Mouse (Mus musculus) limb, embryonic 12.5 days (tissue): ENCODE results near the gene Nrxn1. TPM values are rescaled to one million over a fixed set of nuclear protein-coding genes. Genes with fewer than 3 reads are reported as not detected.

Source experiments
- ATAC-seq: fragments of 200-750 bp; cut with Nextera tagmentation; 2 replicates; pipeline ENCODE4 v1.8.0; 2017; ENCODE audit warnings: low read depth, moderate TSS enrichment; ENCODE audit not compliant: insufficient number of reproducible peaks, insufficient read depth, low FRiP score, low TSS enrichment
- H3K27ac ChIP-seq: fragments of 300-500 bp; sonication (generic); 2 replicates; pipeline ENCODE4 v1.5.1; 2016; ENCODE audit warnings: mild to moderate bottlenecking, moderate library complexity
- H3K27me3 ChIP-seq: fragments of 300-500 bp; sonication (generic); 2 replicates; pipeline ENCODE4 v1.6.1; 2016; ENCODE audit warnings: mild to moderate bottlenecking, moderate library complexity
- H3K36me3 ChIP-seq: fragments of 300-500 bp; sonication (generic); 2 replicates; pipeline ENCODE4 v1.6.1; 2016; ENCODE audit warnings: mild to moderate bottlenecking, moderate library complexity
- H3K4me1 ChIP-seq: fragments of 300-500 bp; sonication (generic); replicated peaks from 2 replicates; pipeline ENCODE4 v1.6.1; 2016
- H3K4me2 ChIP-seq: fragments of 300-500 bp; sonication (generic); 2 replicates; pipeline ENCODE4 v1.6.1; 2016; ENCODE audit warnings: mild to moderate bottlenecking, moderate library complexity
- H3K4me3 ChIP-seq: fragments of 300-500 bp; sonication (generic); replicated peaks from 2 replicates; pipeline ENCODE4 v1.5.1; 2016; ENCODE audit warnings: mild to moderate bottlenecking
- H3K9ac ChIP-seq: fragments of 300-500 bp; sonication (generic); replicated peaks from 2 replicates; pipeline ENCODE4 v1.6.1; 2016; ENCODE audit warnings: mild to moderate bottlenecking, moderate library complexity
- H3K9me3 ChIP-seq: fragments of 300-500 bp; sonication (generic); 2 replicates; pipeline ENCODE4 v1.6.1; 2016; ENCODE audit warnings: mild to moderate bottlenecking, moderate library complexity
- WGBS: fragments of 180-500 bp; shearing (Covaris S2); methylation state at CpG from one replicate; pipeline ENCODE4 v1.1.7; 2016; 5-methylcytosine and 5-hydroxymethylcytosine counted together
- microRNA-seq: library from miRNA; unstranded; fragments of <30 nt; microRNA quantifications from one replicate; pipeline ENCODE4, GENCODE M21; 2017
- polyA plus RNA-seq: library from polyadenylated mRNA; unstranded; fragments of >200 nt; fragmentation: Nextera tagmentation; extraction: Ambion mirVana; gene quantifications from 2 replicates; pipeline ENCODE4 v1.2.1, GENCODE M21; 2016

Gene Nrxn1
- polyA plus RNA-seq, 1 experiment from 2014 or later = 8.7 TPM

DNA sequence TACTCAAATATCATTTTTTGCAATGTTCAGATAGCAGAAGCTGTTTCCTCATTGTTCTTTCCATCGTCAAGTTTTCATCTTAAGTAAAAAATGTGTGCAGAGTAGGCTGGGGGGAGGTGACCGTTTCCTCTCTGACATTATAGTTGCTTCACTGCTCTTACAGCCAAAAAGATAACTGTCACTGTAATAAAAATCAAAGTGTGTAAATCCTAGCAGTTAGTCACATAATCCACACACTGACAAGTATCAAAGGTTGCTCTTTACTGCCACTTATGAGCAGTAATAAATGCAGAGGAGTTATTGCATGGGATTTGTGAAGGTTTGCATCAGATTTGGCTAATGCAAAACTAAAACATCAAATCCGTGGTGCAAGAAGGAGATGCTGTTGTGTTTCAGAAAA lies 1032.7 kb downstream of the Nrxn1 start:
- no peak overlapping the region for H3K4me2 ChIP-seq
- H3K4me1 ChIP-seq = 0 out of 2 replicates have a peak, but pooled peaks cover 4% of the 10 kb centered on the region
- no peaks in the 10 kb centered on the region for H3K9me3 ChIP-seq
- no peak for ATAC-seq
- 29% methylated on average over 3 of the region's 3 CpGs for WGBS
- H3K36me3 ChIP-seq = no peaks in the 10 kb centered on the region
- H3K27me3 ChIP-seq = no peaks in the 10 kb centered on the region
- H3K4me3 ChIP-seq = no peak overlapping the region
- no peak overlapping the region for H3K27ac ChIP-seq
- no peak overlapping the region for H3K9ac ChIP-seq

DNA sequence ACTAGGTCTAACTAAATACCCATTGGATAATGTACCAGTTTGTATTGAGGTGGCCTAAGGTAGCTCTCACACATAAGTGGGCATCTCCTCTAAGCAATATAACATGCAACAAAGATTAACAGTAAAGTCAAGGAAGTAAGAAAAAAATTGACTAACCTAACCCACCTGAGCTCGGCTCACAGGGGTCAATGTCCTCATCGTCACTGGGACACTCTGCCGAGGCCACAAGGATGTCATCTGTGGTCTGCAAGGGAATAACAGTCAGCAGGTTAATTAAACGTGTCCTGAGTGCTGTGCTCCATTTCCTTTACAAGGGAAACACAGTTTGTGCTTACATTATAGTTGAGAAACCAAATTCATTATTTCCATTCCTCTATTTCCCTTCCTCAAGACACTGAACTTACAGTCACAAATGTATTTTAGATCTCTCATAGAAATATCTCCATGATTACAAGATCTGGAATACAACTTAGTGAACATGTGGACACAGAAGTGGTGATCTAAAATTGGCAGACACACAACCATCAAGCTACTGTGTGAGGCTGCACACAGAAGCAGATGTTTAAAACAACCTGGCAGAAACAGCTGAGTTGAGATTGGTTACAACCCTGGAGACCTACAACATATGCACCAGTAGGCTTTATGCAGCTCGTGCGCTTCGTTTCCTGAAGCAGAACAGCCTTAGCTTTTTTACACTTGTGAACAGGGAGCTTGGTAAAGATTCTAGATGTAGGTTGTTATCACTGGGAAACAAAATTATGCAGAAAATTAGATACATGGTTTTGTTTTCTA lies 1033.4 kb downstream of the Nrxn1 start:
- no peak for ATAC-seq
- no peak overlapping the region for H3K4me2 ChIP-seq
- no peaks in the 10 kb centered on the region for H3K27me3 ChIP-seq
- H3K4me3 ChIP-seq = no peak overlapping the region
- no peaks in the 10 kb centered on the region for H3K36me3 ChIP-seq
- H3K9me3 ChIP-seq = no peaks in the 10 kb centered on the region
- no peak overlapping the region for H3K9ac ChIP-seq
- 0 out of 2 replicates have a peak, but pooled peaks cover 4% of the 10 kb centered on the region for H3K4me1 ChIP-seq
- H3K27ac ChIP-seq = no peak overlapping the region
- 51% methylated on average over 7 of the region's 7 CpGs for WGBS

DNA sequence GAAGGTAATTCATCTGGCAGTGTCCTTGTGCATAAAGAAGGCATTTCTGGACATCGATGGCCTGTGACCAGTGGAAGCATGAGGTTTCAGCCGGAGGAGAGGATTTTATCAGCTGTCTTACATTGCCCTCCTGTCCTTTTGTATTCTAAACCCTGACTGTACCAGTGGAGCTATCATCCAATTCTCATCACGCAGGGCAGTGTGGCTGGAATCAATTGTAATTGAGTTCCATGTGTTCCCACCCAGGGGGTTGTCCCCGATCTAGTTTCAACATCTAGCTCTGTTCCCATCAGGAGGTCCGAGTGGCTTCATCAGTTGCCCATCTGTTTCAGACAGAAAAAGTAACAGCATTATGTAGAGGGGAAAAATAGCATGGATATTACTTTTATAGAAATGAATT lies 1038.6 kb downstream of the Nrxn1 start:
- Histone ChIP-seq H3K9ac (no peak overlapping the region), H3K27ac (no peak overlapping the region), H3K4me2 (no peak overlapping the region), H3K36me3 (no peaks in the 10 kb centered on the region), H3K27me3 (no peaks in the 10 kb centered on the region), H3K4me3 (no peak overlapping the region), H3K9me3 (no peaks in the 10 kb centered on the region), H3K4me1 (no peaks in the 10 kb centered on the region)
- 53% methylated on average over 5 of the region's 5 CpGs for WGBS
- ATAC-seq = no peak

DNA sequence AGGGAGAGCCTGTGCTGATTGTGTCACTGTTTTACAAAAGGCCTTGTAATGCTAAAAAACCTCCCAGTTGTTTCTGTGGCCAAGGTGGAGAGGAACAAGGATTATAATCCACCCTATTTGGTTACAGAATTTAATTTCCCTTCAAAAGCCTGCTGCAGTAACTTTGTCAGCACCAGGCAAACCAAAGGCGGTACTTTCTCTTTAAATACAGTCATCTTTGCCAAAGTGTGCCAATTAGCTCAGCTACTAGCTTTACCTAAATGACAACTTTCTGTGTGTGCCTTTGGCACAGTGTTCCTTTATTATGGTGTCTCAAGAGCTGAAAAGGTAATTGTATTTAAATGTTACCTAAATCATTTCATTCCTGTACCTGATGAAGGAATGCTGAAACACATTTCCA lies 1053.6 kb downstream of the Nrxn1 start:
- H3K4me2 ChIP-seq = no peak overlapping the region
- H3K4me1 ChIP-seq = no peaks in the 10 kb centered on the region
- no peaks in the 10 kb centered on the region for H3K9me3 ChIP-seq
- H3K27ac ChIP-seq = no peak overlapping the region
- 49% methylated on average over 1 of the region's 1 CpGs for WGBS
- no peak overlapping the region for H3K4me3 ChIP-seq
- H3K9ac ChIP-seq = no peak overlapping the region
- no peaks in the 10 kb centered on the region for H3K27me3 ChIP-seq
- H3K36me3 ChIP-seq = no peaks in the 10 kb centered on the region
- no peak for ATAC-seq

DNA sequence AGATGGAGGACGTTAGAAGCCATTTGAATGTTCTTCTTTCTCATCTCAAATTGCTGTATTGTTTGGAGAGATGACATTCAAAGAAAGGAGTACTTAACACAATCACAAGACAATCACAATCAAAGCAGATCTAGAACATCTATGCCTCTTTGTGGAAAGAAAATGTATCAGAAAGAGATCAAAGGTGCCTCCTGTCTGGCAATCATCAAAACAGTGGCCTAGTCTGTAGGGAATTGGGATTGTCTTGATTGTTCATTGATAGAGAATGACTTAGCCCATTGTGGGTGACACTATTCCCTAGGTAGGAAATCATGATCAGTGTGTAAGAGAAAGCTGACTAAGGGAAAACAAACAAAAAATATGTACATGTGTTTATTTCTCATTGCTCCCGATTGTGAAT lies 1060.5 kb downstream of the Nrxn1 start:
- WGBS = 65% methylated on average over 2 of the region's 2 CpGs
- Histone ChIP-seq H3K27ac (no peak overlapping the region), H3K9me3 (no peaks in the 10 kb centered on the region), H3K36me3 (no peaks in the 10 kb centered on the region), H3K4me3 (no peak overlapping the region), H3K27me3 (no peaks in the 10 kb centered on the region), H3K9ac (no peak overlapping the region), H3K4me1 (no peaks in the 10 kb centered on the region), H3K4me2 (no peak overlapping the region)
- ATAC-seq = no peak

DNA sequence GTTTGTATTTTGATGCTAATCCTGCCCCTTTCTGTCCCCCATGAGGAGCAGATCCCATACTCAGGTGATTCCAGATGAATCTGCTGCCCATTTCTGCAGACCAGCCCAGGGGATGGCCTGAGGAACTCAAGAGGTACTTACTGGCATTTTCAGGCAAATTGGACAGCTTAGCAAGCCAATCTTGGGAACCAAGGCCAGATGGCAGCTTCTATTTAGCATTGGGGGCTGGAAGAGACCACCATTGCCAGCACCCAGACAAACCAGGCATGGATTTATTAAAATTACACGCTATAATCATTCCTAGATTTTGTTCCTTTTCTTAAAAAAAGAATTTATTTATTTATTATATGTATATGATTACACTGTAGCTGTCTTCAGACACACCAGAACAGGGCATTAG lies 1076.2 kb downstream of the Nrxn1 start:
- no peaks in the 10 kb centered on the region for H3K4me1 ChIP-seq
- H3K36me3 ChIP-seq = no peaks in the 10 kb centered on the region
- 70% methylated on average over 1 of the region's 1 CpGs for WGBS
- H3K4me2 ChIP-seq = no peak overlapping the region
- no peak overlapping the region for H3K4me3 ChIP-seq
- ATAC-seq = no peak
- peaks cover 4% of the 10 kb centered on the region; the same call in 1 of the 2 replicates for H3K9me3 ChIP-seq
- H3K9ac ChIP-seq = no peak overlapping the region
- H3K27me3 ChIP-seq = no peaks in the 10 kb centered on the region
- H3K27ac ChIP-seq = no peak overlapping the region

DNA sequence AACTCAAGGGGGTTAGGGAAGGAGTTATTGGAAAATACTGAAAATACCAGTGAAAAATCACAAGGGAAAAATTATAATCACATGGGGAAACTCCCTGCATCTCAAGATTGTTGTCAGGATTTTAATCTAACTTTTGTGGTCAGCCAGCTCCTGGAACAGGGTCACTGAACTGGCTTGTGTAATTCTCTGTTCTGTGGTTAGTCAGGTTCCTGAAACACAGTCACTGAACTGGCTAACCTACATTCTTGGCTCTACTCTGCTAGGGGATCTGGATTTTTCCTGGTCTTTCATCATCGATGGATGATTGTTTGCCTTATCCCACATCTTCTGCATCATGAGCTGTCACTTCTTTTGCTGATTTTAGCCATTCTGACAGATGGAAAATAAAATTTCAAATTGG lies 1081.1 kb downstream of the Nrxn1 start:
- no peak overlapping the region for H3K4me2 ChIP-seq
- no peak overlapping the region for H3K9ac ChIP-seq
- H3K4me1 ChIP-seq = no peaks in the 10 kb centered on the region
- H3K27me3 ChIP-seq = no peaks in the 10 kb centered on the region
- ATAC-seq = no peak
- 98% methylated on average over 1 of the region's 1 CpGs for WGBS
- no peaks in the 10 kb centered on the region for H3K36me3 ChIP-seq
- peaks cover 4% of the 10 kb centered on the region; the same call in 1 of the 2 replicates for H3K9me3 ChIP-seq
- H3K27ac ChIP-seq = no peak overlapping the region
- no peak overlapping the region for H3K4me3 ChIP-seq

DNA sequence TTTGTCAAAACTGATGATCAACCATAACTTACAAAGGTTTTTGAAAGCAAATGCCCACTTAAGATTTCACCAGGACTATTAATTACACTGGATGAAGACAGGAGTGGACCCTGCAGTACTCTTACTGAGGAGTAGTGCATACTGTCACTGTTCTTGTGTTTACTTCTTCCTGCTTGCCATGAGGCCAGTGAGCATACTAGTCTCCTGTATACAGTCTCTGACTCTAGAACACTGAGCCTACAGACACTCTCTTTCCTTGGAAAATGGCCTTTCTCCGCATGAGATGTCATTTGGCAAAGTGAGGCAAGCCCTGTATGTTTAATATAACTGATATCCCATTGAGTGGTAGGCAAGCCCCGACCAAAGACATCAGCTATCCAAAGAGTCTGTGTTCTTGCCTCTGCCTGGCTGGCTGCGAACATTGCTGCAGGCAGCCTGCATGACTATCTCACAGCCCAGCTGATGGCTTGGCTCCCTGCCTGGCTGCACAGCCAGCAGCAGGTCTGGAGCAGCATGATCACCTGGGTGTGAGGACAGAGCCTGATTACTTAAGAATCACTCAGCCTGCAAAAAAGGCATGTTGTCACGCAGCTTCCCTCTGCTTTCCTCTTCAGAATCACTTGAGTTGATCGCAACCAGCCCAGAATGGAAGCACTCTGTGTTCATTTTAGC lies 1085.3 kb downstream of the Nrxn1 start:
- ATAC-seq = no peak
- 68% methylated on average over 5 of the region's 5 CpGs for WGBS
- no peaks in the 10 kb centered on the region for H3K36me3 ChIP-seq
- no peaks in the 10 kb centered on the region for H3K4me1 ChIP-seq
- no peaks in the 10 kb centered on the region for H3K9me3 ChIP-seq
- no peak overlapping the region for H3K4me2 ChIP-seq
- no peaks in the 10 kb centered on the region for H3K27me3 ChIP-seq
- no peak overlapping the region for H3K4me3 ChIP-seq
- H3K9ac ChIP-seq = no peak overlapping the region
- H3K27ac ChIP-seq = no peak overlapping the region

DNA sequence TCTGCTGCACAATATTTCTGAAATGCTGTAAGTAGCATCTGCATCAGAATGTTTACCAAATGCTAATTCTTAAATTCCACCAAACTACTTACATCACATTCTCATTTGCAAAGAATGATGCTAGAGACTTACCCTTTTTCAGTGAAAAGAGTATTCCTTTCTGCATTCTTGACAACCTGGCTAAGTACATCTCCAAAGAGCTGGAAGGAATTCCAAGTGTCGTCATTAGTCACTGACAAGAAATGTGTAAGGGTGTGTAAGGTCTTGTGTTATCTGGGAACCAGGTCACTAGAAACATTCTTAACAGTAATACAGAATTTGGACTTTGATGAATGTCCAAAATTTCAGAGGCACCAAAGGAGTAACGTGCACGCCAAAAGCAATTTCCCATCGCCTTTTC lies 1102.2 kb downstream of the Nrxn1 start:
- WGBS = 82% methylated on average over 4 of the region's 4 CpGs
- Histone ChIP-seq H3K4me2 (no peak overlapping the region), H3K27ac (no peak overlapping the region), H3K27me3 (no peaks in the 10 kb centered on the region), H3K4me1 (no peaks in the 10 kb centered on the region), H3K9ac (no peak overlapping the region), H3K9me3 (no peaks in the 10 kb centered on the region), H3K36me3 (no peaks in the 10 kb centered on the region), H3K4me3 (no peak overlapping the region)
- no peak for ATAC-seq

Small RNAs within 50 kb of the gene (microRNA-seq; reads per million reads assigned to microRNA genes)
- gene Gm24510 (not detected), gene Gm27475 (not detected), gene Gm47307 (not detected)
